Mouse (Mus musculus): ENCODE data around the gene Kcnh1. TPM values are rescaled to one million over a fixed set of nuclear protein-coding genes. Genes with fewer than 3 reads are reported as not detected.

Kcnh1 gene
- polyA plus RNA-seq, 1 experiment from 2014 or later = 3.5 TPM

DNA sequence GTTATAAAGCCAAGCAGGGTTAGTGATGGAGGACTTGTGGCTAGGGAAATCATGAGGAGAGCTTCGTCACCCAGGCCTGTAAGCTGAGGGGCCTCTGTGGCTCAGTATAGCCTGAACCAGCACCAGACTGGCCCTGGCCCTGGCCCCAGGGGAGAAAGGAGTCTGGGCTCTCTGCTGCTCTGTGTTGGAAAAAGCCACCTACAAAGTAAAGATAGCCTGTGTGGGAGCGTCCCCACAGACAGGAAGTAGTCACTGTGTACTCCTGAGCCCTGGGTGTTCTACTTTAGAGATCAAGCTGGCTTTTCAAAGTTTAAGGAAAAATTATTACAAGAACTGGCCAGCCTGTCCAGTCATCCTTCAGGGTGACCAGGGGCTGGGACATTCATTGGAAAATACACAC, 306.9 kb downstream of the Kcnh1 start:
- no peak overlapping the region for H3K9ac ChIP-seq (ENCODE audit: low read depth, low read length)
- no peak overlapping the region for H3K4me2 ChIP-seq (ENCODE audit: low read length)
- 89% methylated on average over 2 of the region's 2 CpGs for WGBS

DNA sequence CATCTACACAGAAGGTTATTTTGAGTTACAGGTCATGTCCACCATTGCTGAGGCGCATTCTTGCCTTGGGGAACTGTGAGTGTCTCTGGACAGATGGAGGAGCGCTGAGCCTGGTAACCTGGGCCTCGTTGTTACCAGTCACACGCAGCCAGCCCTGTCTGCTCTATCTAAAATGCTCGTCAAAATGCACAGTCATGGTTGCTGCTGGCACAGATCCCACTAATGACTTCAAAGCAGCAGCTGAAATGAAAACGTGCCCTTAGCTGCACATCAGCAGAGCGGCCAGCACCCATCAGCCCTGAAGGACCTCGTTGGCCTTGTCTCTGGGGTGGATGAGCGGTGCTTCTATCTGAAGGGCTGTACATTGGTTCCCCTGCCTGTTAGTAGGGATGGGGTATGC, 311.4 kb downstream of the Kcnh1 start:
- no peaks in the 10 kb centered on the region for H3K9me3 ChIP-seq (ENCODE audit: control insufficient read depth, low read length)
- ATAC-seq = no peak; the same call in 1 of the 2 replicates

More for the DNA sequence above, 306.9 kb downstream of the Kcnh1 start:
- Histone ChIP-seq H3K27ac (ENCODE audit: low read depth, low read length) (no peak overlapping the region), H3K4me3 (ENCODE audit: low read length) (no peak overlapping the region), H3K36me3 (ENCODE audit: control insufficient read depth, insufficient read depth, low read length) (no peaks in the 10 kb centered on the region), H3K9me3 (ENCODE audit: control insufficient read depth, low read length) (no peaks in the 10 kb centered on the region), H3K4me1 (ENCODE audit: control insufficient read depth, insufficient read depth, low read depth, low read length) (no peaks in the 10 kb centered on the region), H3K27me3 (replicated peaks; ENCODE audit: control insufficient read depth, insufficient read depth, low read length) (no peaks in the 10 kb centered on the region)
- ATAC-seq = no peak

DNA sequence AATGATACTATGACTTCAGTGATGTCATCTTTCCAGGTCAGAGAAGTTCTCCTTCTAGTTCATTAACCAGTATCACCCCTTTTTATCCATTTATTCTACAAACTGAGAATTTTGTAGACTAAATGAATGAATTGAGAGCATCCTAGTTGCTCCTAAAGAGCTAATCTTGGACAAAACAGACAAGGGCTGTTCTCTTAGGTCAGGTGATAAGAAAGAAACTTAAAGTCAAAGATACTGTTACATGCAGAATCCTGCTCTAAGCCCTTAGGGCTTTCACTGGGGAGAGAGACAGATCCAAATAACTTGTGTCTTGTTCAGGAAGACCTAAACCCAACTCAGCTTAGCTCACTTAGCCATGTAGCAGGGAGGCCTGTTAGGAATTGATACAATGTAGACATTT, 312.3 kb downstream of the Kcnh1 start:
- H3K36me3 ChIP-seq (ENCODE audit: control insufficient read depth, insufficient read depth, low read length) = no peaks in the 10 kb centered on the region
- H3K27me3 ChIP-seq (replicated peaks; ENCODE audit: control insufficient read depth, insufficient read depth, low read length) = no peaks in the 10 kb centered on the region
- H3K4me2 ChIP-seq (ENCODE audit: low read length) = no peak overlapping the region
- ATAC-seq = no peak
- H3K27ac ChIP-seq (ENCODE audit: low read depth, low read length) = no peak overlapping the region
- H3K9ac ChIP-seq (ENCODE audit: low read depth, low read length) = no peak overlapping the region
- no peaks in the 10 kb centered on the region for H3K9me3 ChIP-seq (ENCODE audit: control insufficient read depth, low read length)
- H3K4me1 ChIP-seq (ENCODE audit: control insufficient read depth, insufficient read depth, low read depth, low read length) = no peaks in the 10 kb centered on the region
- H3K4me3 ChIP-seq (ENCODE audit: low read length) = no peak overlapping the region

More for the DNA sequence above, 311.4 kb downstream of the Kcnh1 start:
- H3K9ac ChIP-seq (ENCODE audit: low read depth, low read length) = no peak overlapping the region
- no peaks in the 10 kb centered on the region for H3K27me3 ChIP-seq (replicated peaks; ENCODE audit: control insufficient read depth, insufficient read depth, low read length)
- H3K27ac ChIP-seq (ENCODE audit: low read depth, low read length) = no peak overlapping the region
- H3K4me1 ChIP-seq (ENCODE audit: control insufficient read depth, insufficient read depth, low read depth, low read length) = no peaks in the 10 kb centered on the region
- H3K4me3 ChIP-seq (ENCODE audit: low read length) = no peak overlapping the region
- no peak overlapping the region for H3K4me2 ChIP-seq (ENCODE audit: low read length)
- no peaks in the 10 kb centered on the region for H3K36me3 ChIP-seq (ENCODE audit: control insufficient read depth, insufficient read depth, low read length)
- 72% methylated on average over 9 of the region's 9 CpGs for WGBS

- H3K9ac ChIP-seq (ENCODE audit: low read depth, low read length) = no peak overlapping the region
- H3K27me3 ChIP-seq (replicated peaks; ENCODE audit: control insufficient read depth, insufficient read depth, low read length) = no peaks in the 10 kb centered on the region
- no peaks in the 10 kb centered on the region for H3K4me1 ChIP-seq (ENCODE audit: control insufficient read depth, insufficient read depth, low read depth, low read length)
- H3K4me3 ChIP-seq (ENCODE audit: low read length) = no peak overlapping the region
- no peak overlapping the region for H3K4me2 ChIP-seq (ENCODE audit: low read length)
- no peaks in the 10 kb centered on the region for H3K9me3 ChIP-seq (ENCODE audit: control insufficient read depth, low read length)
- no peak for ATAC-seq
- WGBS = 75% methylated on average over 4 of the region's 4 CpGs
- H3K27ac ChIP-seq (ENCODE audit: low read depth, low read length) = no peak overlapping the region
- H3K36me3 ChIP-seq (ENCODE audit: control insufficient read depth, insufficient read depth, low read length) = no peaks in the 10 kb centered on the region
These were observed 313.1 kb downstream of the Kcnh1 start for GRCm38 (mm10) chr1:192503651-192504050.

DNA sequence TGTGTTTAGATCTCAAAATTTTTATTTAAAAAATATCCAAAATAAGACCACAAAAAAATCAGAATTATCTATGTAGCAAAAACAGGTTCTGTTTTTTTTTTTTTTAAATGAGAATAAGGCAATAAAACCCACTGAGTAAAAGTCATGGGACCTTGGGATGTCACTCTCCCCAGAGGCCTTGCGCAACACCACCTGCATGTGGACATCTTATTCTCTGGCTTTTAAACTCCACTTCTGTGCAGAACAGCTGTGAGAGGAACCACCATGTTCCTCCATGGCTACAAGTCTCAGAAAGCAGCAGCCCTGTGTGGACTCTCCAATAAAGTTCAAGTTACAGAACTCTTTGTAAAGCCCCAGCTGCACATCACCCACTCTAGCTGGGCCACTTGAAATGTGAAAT, 322.2 kb downstream of the Kcnh1 start:
- no peak overlapping the region for H3K4me3 ChIP-seq (ENCODE audit: low read length)
- no peak overlapping the region for H3K4me2 ChIP-seq (ENCODE audit: low read length)
- no peaks in the 10 kb centered on the region for H3K4me1 ChIP-seq (ENCODE audit: control insufficient read depth, insufficient read depth, low read depth, low read length)
- 100% methylated on average over 1 of the region's 1 CpGs for WGBS
- H3K27me3 ChIP-seq (replicated peaks; ENCODE audit: control insufficient read depth, insufficient read depth, low read length) = no peaks in the 10 kb centered on the region
- H3K9ac ChIP-seq (ENCODE audit: low read depth, low read length) = no peak overlapping the region
- H3K9me3 ChIP-seq (ENCODE audit: control insufficient read depth, low read length) = no peaks in the 10 kb centered on the region
- no peak overlapping the region for H3K27ac ChIP-seq (ENCODE audit: low read depth, low read length)
- H3K36me3 ChIP-seq (ENCODE audit: control insufficient read depth, insufficient read depth, low read length) = no peaks in the 10 kb centered on the region
- ATAC-seq = no peak

GRCm38 (mm10) chr1:192515373-192515772, 324.8 kb downstream of the Kcnh1 start:
- no peak for ATAC-seq
- Histone ChIP-seq H3K27me3 (replicated peaks; ENCODE audit: control insufficient read depth, insufficient read depth, low read length) (no peaks in the 10 kb centered on the region), H3K27ac (ENCODE audit: low read depth, low read length) (no peak overlapping the region)

DNA sequence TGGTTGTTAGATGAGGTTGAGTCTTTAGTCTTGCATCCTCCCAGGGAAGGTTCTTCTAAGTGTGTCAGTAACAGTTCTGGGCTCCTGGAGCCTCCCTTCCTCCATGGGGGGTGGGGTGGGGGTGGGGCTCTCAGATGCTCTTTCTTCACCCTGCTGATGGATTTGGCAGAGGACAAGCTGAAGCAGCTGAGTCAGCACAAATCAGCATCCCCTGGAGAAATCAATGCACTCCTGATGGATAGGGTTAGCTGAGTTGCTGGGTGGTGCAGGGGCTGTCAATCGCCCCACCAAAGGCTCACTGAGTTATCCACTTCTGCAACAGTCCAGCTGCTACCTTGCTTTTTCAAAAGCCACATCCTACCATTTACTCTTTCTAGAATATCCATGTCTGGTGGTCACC, 329.1 kb downstream of the Kcnh1 start:
- 63% methylated on average over 1 of the region's 1 CpGs for WGBS
- Histone ChIP-seq H3K4me3 (ENCODE audit: low read length) (no peak overlapping the region), H3K36me3 (ENCODE audit: control insufficient read depth, insufficient read depth, low read length) (no peaks in the 10 kb centered on the region), H3K4me2 (ENCODE audit: low read length) (no peak overlapping the region), H3K27ac (ENCODE audit: low read depth, low read length) (no peak overlapping the region), H3K4me1 (ENCODE audit: control insufficient read depth, insufficient read depth, low read depth, low read length) (peaks cover 12% of the 10 kb centered on the region), H3K9ac (ENCODE audit: low read depth, low read length) (no peak overlapping the region), H3K9me3 (ENCODE audit: control insufficient read depth, low read length) (no peaks in the 10 kb centered on the region), H3K27me3 (replicated peaks; ENCODE audit: control insufficient read depth, insufficient read depth, low read length) (no peaks in the 10 kb centered on the region)
- ATAC-seq = no peak

More at GRCm38 (mm10) chr1:192515373-192515772, 324.8 kb downstream of the Kcnh1 start:
- no peak overlapping the region for H3K4me3 ChIP-seq (ENCODE audit: low read length)
- H3K9ac ChIP-seq (ENCODE audit: low read depth, low read length) = no peak overlapping the region
- H3K4me1 ChIP-seq (ENCODE audit: control insufficient read depth, insufficient read depth, low read depth, low read length) = no peaks in the 10 kb centered on the region
- WGBS = 89% methylated on average over 3 of the region's 3 CpGs
- H3K4me2 ChIP-seq (ENCODE audit: low read length) = no peak overlapping the region
- H3K36me3 ChIP-seq (ENCODE audit: control insufficient read depth, insufficient read depth, low read length) = no peaks in the 10 kb centered on the region
- no peaks in the 10 kb centered on the region for H3K9me3 ChIP-seq (ENCODE audit: control insufficient read depth, low read length)

- Histone ChIP-seq H3K9ac (ENCODE audit: low read depth, low read length) (peak overlapping the region; percentile 24; the same call in 1 of the 2 replicates), H3K4me3 (ENCODE audit: low read length) (no peak overlapping the region), H3K36me3 (ENCODE audit: control insufficient read depth, insufficient read depth, low read length) (no peaks in the 10 kb centered on the region), H3K4me2 (ENCODE audit: low read length) (peak overlapping the region; percentile 22; the same call in 1 of the 2 replicates), H3K9me3 (ENCODE audit: control insufficient read depth, low read length) (no peaks in the 10 kb centered on the region), H3K27ac (ENCODE audit: low read depth, low read length) (no peak overlapping the region), H3K27me3 (replicated peaks; ENCODE audit: control insufficient read depth, insufficient read depth, low read length) (no peaks in the 10 kb centered on the region), H3K4me1 (ENCODE audit: control insufficient read depth, insufficient read depth, low read depth, low read length) (peaks cover 12% of the 10 kb centered on the region)
- ATAC-seq = peak; percentile 38; the same call in 1 of the 2 replicates
- WGBS = 29% methylated on average over 13 of the region's 13 CpGs
These were observed 330.4 kb downstream of the Kcnh1 start for GRCm38 (mm10) chr1:192520836-192521435.

DNA sequence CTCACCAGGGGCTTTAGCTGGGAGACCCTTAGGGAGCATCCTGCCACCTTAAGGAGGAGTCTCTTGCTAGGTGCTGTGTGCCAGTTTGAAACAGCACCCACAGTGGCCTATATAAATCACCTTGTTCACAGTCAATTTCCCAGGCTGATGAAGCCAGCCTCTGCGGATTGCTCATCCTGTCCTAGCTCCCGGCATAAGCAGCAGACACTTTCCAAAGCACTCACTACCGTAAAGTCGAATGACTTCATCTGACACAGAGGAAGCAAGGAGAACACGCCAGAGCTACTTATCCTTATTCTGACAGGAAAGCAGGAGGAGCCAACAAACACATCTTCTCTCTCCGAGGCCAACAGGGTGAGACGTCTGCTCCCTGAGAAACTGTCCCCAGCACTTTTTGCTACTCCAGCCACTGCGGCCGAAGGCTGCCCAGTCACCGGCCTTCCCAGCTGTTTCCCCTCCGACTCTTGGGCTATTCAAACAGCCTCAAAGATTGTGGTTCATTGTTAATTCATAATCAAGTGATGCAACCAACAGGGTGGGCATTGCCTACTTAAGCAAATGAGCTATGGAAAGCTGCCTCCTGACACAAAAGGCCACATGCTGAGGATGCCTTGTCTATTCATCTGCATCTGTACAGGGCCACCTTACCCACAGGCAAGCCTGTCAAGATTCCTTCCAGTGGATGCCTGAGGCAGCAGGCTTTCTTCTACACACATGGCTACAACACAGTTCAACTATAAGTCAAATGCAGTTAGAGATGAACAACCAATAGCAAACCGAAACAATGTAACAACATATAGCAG, 332.0 kb downstream of the Kcnh1 start:
- H3K9ac ChIP-seq (ENCODE audit: low read depth, low read length) = no peak overlapping the region
- H3K4me1 ChIP-seq (ENCODE audit: control insufficient read depth, insufficient read depth, low read depth, low read length) = peaks cover 12% of the 10 kb centered on the region
- WGBS = 26% methylated on average over 12 of the region's 12 CpGs
- H3K27ac ChIP-seq (ENCODE audit: low read depth, low read length) = no peak overlapping the region
- no peaks in the 10 kb centered on the region for H3K36me3 ChIP-seq (ENCODE audit: control insufficient read depth, insufficient read depth, low read length)
- H3K27me3 ChIP-seq (replicated peaks; ENCODE audit: control insufficient read depth, insufficient read depth, low read length) = no peaks in the 10 kb centered on the region
- H3K4me2 ChIP-seq (ENCODE audit: low read length) = no peak overlapping the region
- no peak overlapping the region for H3K4me3 ChIP-seq (ENCODE audit: low read length)
- no peaks in the 10 kb centered on the region for H3K9me3 ChIP-seq (ENCODE audit: control insufficient read depth, low read length)
- ATAC-seq = 0 out of 2 replicates have a peak, but pooled peaks have one; percentile 25
